Mouse (Mus musculus): Measurements from ENCODE around the gene Trap1.
"Not testable (repeated sequence)": the region's sequence is repeated elsewhere in the genome, so short reads cannot be mapped to it uniquely, and the experiment has no call there.

Gene Trap1

GRCm38 (mm10) chr16:4036807-4037206 is 40.8 kb downstream of the Trap1 start, which contains the start of gene Dnase1:
Dnase1 (plus strand) TSS chr16:4036942.
- ATAC-seq (ENCODE audit: low TSS enrichment) = no peak

DNA sequence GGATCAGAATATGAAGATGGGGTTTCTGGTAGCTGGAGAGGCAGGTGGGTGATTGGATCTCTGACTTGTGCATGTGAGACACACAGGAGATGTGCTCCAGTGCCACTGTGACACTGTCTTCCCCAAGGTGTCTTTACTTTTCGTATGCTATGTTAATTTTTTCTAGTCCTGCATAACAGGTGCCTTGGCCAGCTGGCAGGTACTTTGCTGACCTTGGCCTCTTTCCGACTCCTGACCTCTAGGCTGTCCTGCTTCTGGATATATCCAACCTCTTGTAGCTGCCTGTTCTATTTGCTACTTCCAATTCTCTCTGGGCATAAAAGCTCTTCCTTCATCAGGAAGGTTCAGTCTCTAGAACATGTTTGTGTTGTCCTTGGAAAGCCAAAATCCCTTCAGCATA is 42.1 kb downstream of the Trap1 start:
- ATAC-seq (ENCODE audit: low TSS enrichment) = no peak

- no peak for ATAC-seq (ENCODE audit: low TSS enrichment)
Measured at GRCm38 (mm10) chr16:4034476-4034875, 43.2 kb downstream of the Trap1 start.

DNA sequence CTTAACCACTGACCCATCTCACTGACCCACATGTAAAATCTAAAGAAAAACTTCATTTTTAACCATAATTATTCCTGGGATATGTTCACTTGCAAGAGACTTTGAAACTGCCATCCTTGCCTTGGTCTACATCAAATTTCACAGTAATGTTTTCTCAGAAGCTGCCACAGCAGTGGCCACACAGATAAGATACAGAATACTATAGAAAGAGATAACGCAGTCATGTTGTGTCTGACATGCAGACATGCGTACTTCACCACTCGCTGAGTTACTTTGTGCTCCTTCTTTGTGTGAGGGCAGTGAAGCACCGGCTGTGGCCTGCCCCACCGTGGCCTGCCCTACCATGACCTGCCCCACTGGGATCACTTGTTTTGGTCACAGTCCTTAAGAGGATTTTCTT is 43.7 kb downstream of the Trap1 start:
- ATAC-seq (ENCODE audit: low TSS enrichment) = no peak

DNA sequence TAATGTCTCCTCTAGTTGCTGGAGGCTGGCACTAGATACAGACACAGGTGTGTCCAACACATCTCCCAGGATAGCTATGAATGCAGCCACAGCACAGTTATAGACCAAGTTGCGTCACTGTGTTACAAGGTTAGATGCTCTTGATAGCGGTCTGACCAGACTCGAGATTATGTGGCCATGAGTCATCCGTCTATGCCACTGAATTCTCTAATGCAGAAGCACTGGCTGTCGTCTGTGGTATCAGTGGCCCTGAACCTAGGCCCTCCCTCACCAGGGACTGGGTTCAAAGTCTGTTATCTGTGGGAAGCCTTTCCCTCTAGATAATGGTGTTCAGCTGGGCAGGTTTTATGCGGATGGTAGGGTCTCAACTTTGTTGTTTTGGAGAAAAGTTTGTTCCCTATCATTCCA is 45.3 kb downstream of the Trap1 start:
- ATAC-seq (ENCODE audit: low TSS enrichment) = no peak

GRCm38 (mm10) chr16:4031441-4032274 is 46.0 kb downstream of the Trap1 start:
- ATAC-seq (ENCODE audit: low TSS enrichment) = no peak

GRCm38 (mm10) chr16:4030501-4030900 is 47.1 kb downstream of the Trap1 start:
- ATAC-seq (ENCODE audit: low TSS enrichment) = no peak

DNA sequence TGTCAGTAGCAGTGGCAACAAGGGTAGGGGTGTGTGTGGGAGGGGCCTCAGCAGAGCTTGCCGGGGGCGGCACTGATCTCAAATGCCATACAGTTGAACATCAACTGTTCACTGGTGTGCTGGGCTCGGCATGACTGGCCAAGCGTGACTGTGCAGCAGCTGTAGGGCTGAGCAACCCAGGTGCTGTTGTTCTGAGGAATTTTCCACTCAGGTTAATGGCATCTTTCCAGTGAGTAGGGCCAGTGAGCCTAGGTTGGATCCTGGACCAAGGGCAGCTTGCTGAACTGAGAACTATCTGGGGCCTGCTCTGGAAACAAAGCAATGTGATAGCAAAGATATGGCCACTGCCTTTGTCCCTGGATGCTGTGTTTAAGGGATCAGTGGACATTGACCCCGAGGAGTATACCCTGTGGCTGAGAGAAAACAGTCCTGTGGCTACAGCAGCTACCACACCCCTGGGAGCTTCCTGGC is 48.2 kb downstream of the Trap1 start:
- ATAC-seq (ENCODE audit: low TSS enrichment) = no peak

- ATAC-seq (ENCODE audit: low TSS enrichment) = no peak
Measured at GRCm38 (mm10) chr16:4027211-4027610, 50.4 kb downstream of the Trap1 start.

DNA sequence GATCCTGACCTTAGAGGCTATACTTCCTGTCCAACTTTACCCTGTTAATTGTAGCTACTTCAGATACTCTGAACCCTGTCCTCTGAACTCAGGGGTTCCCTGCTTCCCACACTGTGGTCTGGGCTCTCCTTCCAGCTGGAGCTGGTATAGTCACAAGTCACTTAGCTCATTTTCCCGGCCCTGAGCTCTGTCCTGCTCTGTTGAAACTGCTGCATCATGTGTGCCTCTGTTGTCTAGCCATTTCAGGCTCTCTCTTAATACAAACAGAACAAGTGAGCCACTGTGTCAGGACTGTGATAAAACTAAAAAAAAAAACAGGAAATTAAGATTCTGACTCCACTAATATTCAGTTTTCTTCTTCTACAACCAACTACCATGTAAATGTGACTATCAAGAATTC is 51.0 kb downstream of the Trap1 start:
- ATAC-seq (ENCODE audit: low TSS enrichment) = no peak

DNA sequence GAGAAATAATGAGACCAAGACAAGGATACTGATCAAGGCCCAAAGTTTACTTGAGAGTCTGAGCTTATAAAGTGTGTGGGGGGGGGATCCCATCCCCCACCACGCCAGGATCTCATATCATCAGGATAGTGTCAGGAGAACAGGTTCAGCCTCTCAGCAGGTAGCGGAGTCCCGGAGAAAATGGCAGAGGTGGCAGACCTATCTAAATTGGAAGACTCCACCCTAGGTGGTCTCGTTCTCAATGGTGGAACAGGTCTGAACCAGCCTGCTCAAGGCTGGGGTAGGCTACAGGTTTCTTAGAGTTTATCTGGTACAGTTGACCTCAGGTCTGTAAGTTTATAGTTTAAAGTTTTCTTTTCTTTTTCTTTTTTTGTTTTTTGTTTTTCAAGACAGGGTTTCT is 54.9 kb downstream of the Trap1 start:
- ATAC-seq (ENCODE audit: low TSS enrichment) = no peak

GRCm38 (mm10) chr16:4021241-4021640 is 56.4 kb downstream of the Trap1 start:
- ATAC-seq (ENCODE audit: low TSS enrichment) = no peak

GRCm38 (mm10) chr16:4017466-4017865 is 60.2 kb downstream of the Trap1 start:
- not testable (repeated sequence) for ATAC-seq (ENCODE audit: low TSS enrichment)

- ATAC-seq (ENCODE audit: low TSS enrichment) = not testable (repeated sequence)
Measured at GRCm38 (mm10) chr16:4016786-4017185, 60.8 kb downstream of the Trap1 start.

DNA sequence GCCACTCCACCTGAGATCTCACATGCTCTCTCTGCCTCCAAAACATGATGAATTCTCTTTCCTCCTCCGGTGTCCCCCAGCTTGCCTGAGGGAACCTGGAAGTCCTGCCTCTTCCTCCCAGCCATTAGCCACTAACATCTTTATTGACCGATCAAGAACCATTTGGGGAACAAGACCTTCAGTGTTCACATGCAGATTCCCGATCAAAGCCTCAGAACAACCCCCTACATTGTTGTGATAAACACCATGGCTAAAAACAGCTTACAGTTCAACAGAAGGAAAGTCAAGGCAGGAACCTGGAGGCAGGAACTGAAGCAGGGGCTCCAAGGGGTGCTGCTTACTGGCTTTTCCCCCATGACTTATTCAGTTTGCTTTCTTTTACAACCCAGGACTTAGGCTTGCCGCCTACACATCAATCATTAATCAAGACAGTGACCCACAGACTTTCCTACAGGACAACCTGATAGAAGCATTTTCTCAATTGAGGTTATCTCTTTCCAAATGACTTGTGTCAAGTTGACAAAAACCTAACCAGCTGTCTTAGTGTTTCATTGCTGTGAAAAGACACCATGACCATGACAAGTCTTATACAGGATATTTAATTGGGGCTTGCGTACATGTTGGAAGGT is 63.5 kb downstream of the Trap1 start:
- ATAC-seq (ENCODE audit: low TSS enrichment) = no peak

DNA sequence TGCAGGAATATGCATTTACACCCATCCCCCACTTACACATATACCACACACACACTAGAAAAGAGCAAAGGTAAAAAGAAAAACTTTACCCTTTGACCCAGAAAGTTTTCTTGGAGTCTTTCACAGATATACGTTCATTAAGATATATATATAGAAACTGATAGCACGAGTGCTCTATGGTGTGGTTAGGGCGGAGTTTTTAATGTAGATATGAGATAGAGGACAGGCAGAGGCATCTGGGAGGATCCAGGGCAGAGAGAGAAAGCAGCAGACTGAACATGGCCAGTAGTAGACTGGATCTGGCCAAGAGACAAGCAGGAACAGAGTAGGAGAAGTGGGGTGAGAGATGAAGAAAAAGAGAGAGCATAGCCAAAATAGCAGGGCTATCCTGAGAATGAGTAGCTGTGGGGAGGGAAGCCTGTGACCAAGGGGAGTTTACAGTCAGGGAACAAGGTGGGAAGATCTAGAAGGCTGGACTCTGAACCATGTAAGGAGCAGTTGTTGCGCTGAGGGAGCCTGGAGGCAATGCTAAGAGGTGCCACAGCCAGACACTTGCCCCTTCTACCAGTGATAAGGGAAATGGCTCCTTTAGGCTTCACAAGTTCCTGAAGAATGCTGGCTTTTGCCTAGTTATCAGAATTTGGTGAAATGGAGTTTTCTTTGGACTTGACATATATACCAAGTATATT is 64.6 kb downstream of the Trap1 start:
- no peak for ATAC-seq (ENCODE audit: low TSS enrichment)

GRCm38 (mm10) chr16:4003489-4004398 is 73.9 kb downstream of the Trap1 start, which contains the start of gene Slx4:
Slx4 (minus strand) TSS chr16:4003770.
- peak; percentile 99 for ATAC-seq (ENCODE audit: low TSS enrichment)

All from frontal cortex, adult (tissue).